Mouse (Mus musculus): ENCODE measurements around the gene Cxcl3. TPM values are rescaled to one million over a fixed set of nuclear protein-coding genes. Genes with fewer than 3 reads are reported as not detected.

Gene Cxcl3
- total and polyA plus RNA-seq, 3 experiments = not detected

DNA sequence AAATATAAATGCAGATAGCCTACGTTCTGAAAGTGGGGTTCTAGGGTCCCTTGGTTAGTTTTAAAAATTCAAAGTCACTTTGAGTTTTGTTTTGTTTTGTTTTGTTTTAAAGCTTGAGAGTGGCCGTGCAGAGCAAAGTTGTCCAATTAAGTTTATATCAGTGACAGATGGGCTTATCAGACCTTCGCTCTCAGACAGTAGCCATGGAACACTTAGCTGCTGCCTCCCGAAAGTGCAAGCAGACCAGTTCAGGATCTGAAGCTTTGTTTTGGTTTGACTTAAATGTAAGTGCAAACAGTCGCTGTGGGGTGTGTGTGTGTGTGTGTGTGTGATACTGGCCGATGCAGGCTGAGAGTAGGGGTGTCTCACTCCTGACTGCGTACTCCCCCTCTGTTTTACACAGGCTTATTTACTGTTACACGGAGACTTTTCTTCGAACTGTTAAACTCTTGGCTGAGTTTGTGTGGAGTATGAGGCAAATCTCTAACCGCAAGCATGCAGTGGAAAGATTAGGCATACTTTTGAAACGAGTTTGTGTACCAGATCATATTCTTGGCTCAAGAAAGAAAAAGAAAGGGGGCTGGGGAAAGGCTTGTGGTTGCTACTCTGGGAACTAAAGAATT, 46.4 kb downstream of the Cxcl3 start:
- Histone ChIP-seq H3K27ac (ENCODE audit: insufficient read depth, low read depth) (no peak overlapping the region), H3K9me3 (replicated peaks; ENCODE audit: low read length) (no peaks in the 10 kb centered on the region), H3K4me1 (ENCODE audit: control insufficient read depth in 1 of 2, insufficient read depth in 2 of 2) (no peaks in the 10 kb centered on the region), H3K4me2 (ENCODE audit: insufficient read depth, low read depth, poor library complexity, severe bottlenecking) (no peak overlapping the region; the same call in 1 of the 2 replicates), H3K36me3 (replicated peaks in 1 of 2; ENCODE audit: control insufficient read depth in 1 of 2, insufficient read depth in 1 of 2, low read length in 1 of 2) (no peaks in the 10 kb centered on the region), H3K9ac (ENCODE audit: insufficient read depth, low read depth) (no peak overlapping the region), H3K79me2 (replicated peaks; ENCODE audit: control insufficient read depth, extremely low read depth, insufficient read depth, poor library complexity, severe bottlenecking) (no peaks in the 10 kb centered on the region), H3K4me3 (replicated peaks in 1 of 3; ENCODE audit: low read depth in 2 of 3, low read length in 2 of 3, poor library complexity in 1 of 3) (no peak overlapping the region), H3K27me3 (replicated peaks) (no peaks in the 10 kb centered on the region)
- TF ChIP-seq EP300 (IDR thresholded peaks at IDR 0.05; ENCODE audit: low read length) = no peak
- no peak for TF ChIP-seq POLR2A (IDR thresholded peaks at IDR 0.05; ENCODE audit: low read depth, low read length)
- no peak for TF ChIP-seq ZMIZ1 (IDR thresholded peaks at IDR 0.05; ENCODE audit: low read depth, low read length)
- TF ChIP-seq SIN3A (IDR thresholded peaks at IDR 0.05; ENCODE audit: low read length) = no peak
- no peak for TF ChIP-seq MEF2A (IDR thresholded peaks at IDR 0.05; ENCODE audit: borderline replicate concordance, low read depth, low read length)
- TF ChIP-seq USF1 (IDR thresholded peaks at IDR 0.05; ENCODE audit: low read depth, low read length) = no peak
- no peak for TF ChIP-seq CTCF (conservative IDR thresholded peaks at IDR 0.05 in 1 of 2, IDR thresholded peaks at IDR 0.05 in 1 of 2; ENCODE audit: low read depth in 2 of 2, low read length in 2 of 2)
- TF ChIP-seq JUND (conservative IDR thresholded peaks at IDR 0.05; ENCODE audit: low read depth, low read length) = no peak
- in situ Hi-C loops (cut with MboI; ENCODE audit: low pct_ligation_motif_present, low pct_unique_long_range_greater_than_20kb, low sequenced_read_pairs) (no loop called here), dilution Hi-C loops (cut with MboI; ENCODE audit: extremely low pct_ligation_motif_present, extremely low pct_unique_long_range_greater_than_20kb, low sequenced_read_pairs) (no loop called here)
- no peak for DNase-seq (ENCODE audit: extremely low read depth)

DNA sequence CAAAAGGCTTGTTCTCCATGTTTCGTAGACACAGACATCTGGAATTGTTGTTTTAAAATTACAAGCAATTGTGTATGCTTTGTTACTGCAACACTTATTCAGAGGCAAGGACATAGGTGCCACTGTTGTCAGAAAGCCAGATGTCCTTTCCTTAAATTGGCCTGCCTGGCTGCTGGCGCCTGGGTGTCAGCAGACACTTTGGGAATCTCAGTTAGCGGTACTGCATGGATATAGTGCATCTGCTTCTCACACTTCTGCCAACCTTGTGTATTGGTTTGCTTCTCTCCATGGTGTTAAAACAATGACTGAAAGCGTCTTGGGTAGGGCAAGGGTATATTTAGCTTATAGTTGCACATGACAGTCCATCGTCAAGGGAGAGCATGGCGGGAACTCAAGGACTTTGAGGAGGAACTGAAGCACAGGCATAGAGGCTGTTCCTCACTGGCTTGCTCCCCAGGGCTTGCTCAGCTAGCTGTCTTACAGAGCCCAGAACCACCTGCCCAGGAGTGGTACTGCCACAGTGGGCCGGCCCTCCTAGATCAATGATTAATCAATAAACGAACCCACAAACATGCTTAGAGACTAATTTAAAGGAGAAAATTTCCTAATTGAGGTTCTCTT, 47.0 kb downstream of the Cxcl3 start:
- no peak overlapping the region for H3K9ac ChIP-seq (ENCODE audit: insufficient read depth, low read depth)
- H3K36me3 ChIP-seq (replicated peaks in 1 of 2; ENCODE audit: control insufficient read depth in 1 of 2, insufficient read depth in 1 of 2, low read length in 1 of 2) = no peaks in the 10 kb centered on the region
- H3K27me3 ChIP-seq (replicated peaks) = no peaks in the 10 kb centered on the region
- H3K9me3 ChIP-seq (replicated peaks; ENCODE audit: low read length) = no peaks in the 10 kb centered on the region
- in situ Hi-C loops (cut with MboI; ENCODE audit: low pct_ligation_motif_present, low pct_unique_long_range_greater_than_20kb, low sequenced_read_pairs) (no loop called here), dilution Hi-C loops (cut with MboI; ENCODE audit: extremely low pct_ligation_motif_present, extremely low pct_unique_long_range_greater_than_20kb, low sequenced_read_pairs) (no loop called here)
- no peak for DNase-seq (ENCODE audit: extremely low read depth)
- H3K4me2 ChIP-seq (ENCODE audit: insufficient read depth, low read depth, poor library complexity, severe bottlenecking) = no peak overlapping the region
- H3K4me3 ChIP-seq (replicated peaks in 1 of 3; ENCODE audit: low read depth in 2 of 3, low read length in 2 of 3, poor library complexity in 1 of 3) = no peak overlapping the region
- no peaks in the 10 kb centered on the region for H3K4me1 ChIP-seq (ENCODE audit: control insufficient read depth in 1 of 2, insufficient read depth in 2 of 2)
- no peaks in the 10 kb centered on the region for H3K79me2 ChIP-seq (replicated peaks; ENCODE audit: control insufficient read depth, extremely low read depth, insufficient read depth, poor library complexity, severe bottlenecking)
- no peak overlapping the region for H3K27ac ChIP-seq (ENCODE audit: insufficient read depth, low read depth)
- no peak for TF ChIP-seq HCFC1 (IDR thresholded peaks at IDR 0.05; ENCODE audit: low read depth, low read length)
- no peak for TF ChIP-seq RCOR1 (conservative IDR thresholded peaks at IDR 0.05; ENCODE audit: low read depth, low read length)
- TF ChIP-seq RAD21 (IDR thresholded peaks at IDR 0.05; ENCODE audit: low read depth, low read length) = no peak
- TF ChIP-seq PAX5 (IDR thresholded peaks at IDR 0.05; ENCODE audit: low read length) = no peak
- no peak for TF ChIP-seq TBP (conservative IDR thresholded peaks at IDR 0.05; ENCODE audit: low read depth, low read length)
- TF ChIP-seq SMC3 (IDR thresholded peaks at IDR 0.05; ENCODE audit: low read depth, low read length) = no peak
- TF ChIP-seq MEF2A (IDR thresholded peaks at IDR 0.05; ENCODE audit: borderline replicate concordance, low read depth, low read length) = no peak
- TF ChIP-seq IRF4 (IDR thresholded peaks at IDR 0.05; ENCODE audit: low read depth, low read length) = no peak
- TF ChIP-seq JUND (conservative IDR thresholded peaks at IDR 0.05; ENCODE audit: low read depth, low read length) = no peak
- no peak for TF ChIP-seq NELFE (IDR thresholded peaks at IDR 0.05; ENCODE audit: low read depth, low read length)
- TF ChIP-seq UBTF (IDR thresholded peaks at IDR 0.05; ENCODE audit: low read depth, low read length) = no peak
- no peak for TF ChIP-seq BHLHE40 (IDR thresholded peaks at IDR 0.05; ENCODE audit: low read depth, low read length)
- no peak for TF ChIP-seq USF1 (IDR thresholded peaks at IDR 0.05; ENCODE audit: low read depth, low read length)
- no peak for TF ChIP-seq MAFK (IDR thresholded peaks at IDR 0.05; ENCODE audit: insufficient replicate concordance, low read length)
- no peak for TF ChIP-seq GABPA (IDR thresholded peaks at IDR 0.05; ENCODE audit: insufficient replicate concordance, low read depth, low read length)
- TF ChIP-seq ZNF384 (IDR thresholded peaks at IDR 0.05; ENCODE audit: low read depth, low read length) = no peak
- no peak for TF ChIP-seq ZMIZ1 (IDR thresholded peaks at IDR 0.05; ENCODE audit: low read depth, low read length)
- no peak for TF ChIP-seq NRF1 (IDR thresholded peaks at IDR 0.05; ENCODE audit: low read depth, low read length)
